Mouse (Mus musculus) stomach, embryonic 14.5 days (tissue): Measurements from ENCODE around the gene Kctd11. TPM values are rescaled to one million over a fixed set of nuclear protein-coding genes. Genes with fewer than 3 reads are reported as not detected.

Source experiments
- ATAC-seq: fragments of 200-750 bp; cut with Nextera tagmentation; 2 replicates; pipeline ENCODE4 v1.8.0; 2017; ENCODE audit warnings: low read depth, moderate TSS enrichment; ENCODE audit not compliant: insufficient number of reproducible peaks, insufficient read depth, low FRiP score
- H3K27ac ChIP-seq: fragments of 300-500 bp; sonication (generic); 2 replicates; pipeline ENCODE4 v1.5.1; 2014; ENCODE audit warnings: mild to moderate bottlenecking, low read length, moderate library complexity, mixed read lengths
- H3K27me3 ChIP-seq: fragments of 300-500 bp; sonication (generic); 2 replicates; pipeline ENCODE4 v1.6.1; 2014; ENCODE audit warnings: low read length, control low read depth, mixed read lengths; ENCODE audit not compliant: control insufficient read depth, insufficient read depth
- H3K36me3 ChIP-seq: fragments of 300-500 bp; sonication (generic); 2 replicates; pipeline ENCODE4 v1.6.1; 2014; ENCODE audit warnings: mild to moderate bottlenecking, control low read depth, low read length, moderate library complexity, mixed read lengths; ENCODE audit not compliant: control insufficient read depth, insufficient read depth
- H3K4me1 ChIP-seq: fragments of 300-500 bp; sonication (generic); 2 replicates; pipeline ENCODE4 v1.6.1; 2014; ENCODE audit warnings: low read length, control low read depth, mixed read lengths; ENCODE audit not compliant: control insufficient read depth, insufficient read depth
- H3K4me2 ChIP-seq: fragments of 300-500 bp; sonication (generic); replicated peaks from 2 replicates; pipeline ENCODE4 v1.6.1; 2014; ENCODE audit warnings: low read depth, low read length, control low read depth
- H3K4me3 ChIP-seq: fragments of 300-500 bp; sonication (generic); 2 replicates; pipeline ENCODE4 v1.5.1; 2014; ENCODE audit warnings: low read depth, low read length, control low read depth
- H3K9ac ChIP-seq: fragments of 300-500 bp; sonication (generic); replicated peaks from 2 replicates; pipeline ENCODE4 v1.6.1; 2014; ENCODE audit warnings: low read depth, mild to moderate bottlenecking, control low read depth, low read length, moderate library complexity, mixed read lengths
- H3K9me3 ChIP-seq: fragments of 300-500 bp; sonication (generic); 2 replicates; pipeline ENCODE4 v1.6.1; 2016; ENCODE audit warnings: low read depth, low read length, control low read depth; ENCODE audit not compliant: control insufficient read depth
- WGBS: fragments of 180-500 bp; shearing (Covaris S2); extraction: QIAGEN DNeasy Blood & Tissue Kit; methylation state at CpG from one replicate; pipeline ENCODE4 v1.1.7; 2014; 5-methylcytosine and 5-hydroxymethylcytosine counted together
- polyA plus RNA-seq: library from polyadenylated mRNA; unstranded; fragments of >200 nt; fragmentation: Nextera tagmentation; extraction: Ambion mirVana; gene quantifications from 2 replicates; pipeline ENCODE4 v1.2.1, GENCODE M21; 2014

Gene Kctd11
- polyA plus RNA-seq, 1 experiment from 2014 or later: 5.0 TPM

DNA sequence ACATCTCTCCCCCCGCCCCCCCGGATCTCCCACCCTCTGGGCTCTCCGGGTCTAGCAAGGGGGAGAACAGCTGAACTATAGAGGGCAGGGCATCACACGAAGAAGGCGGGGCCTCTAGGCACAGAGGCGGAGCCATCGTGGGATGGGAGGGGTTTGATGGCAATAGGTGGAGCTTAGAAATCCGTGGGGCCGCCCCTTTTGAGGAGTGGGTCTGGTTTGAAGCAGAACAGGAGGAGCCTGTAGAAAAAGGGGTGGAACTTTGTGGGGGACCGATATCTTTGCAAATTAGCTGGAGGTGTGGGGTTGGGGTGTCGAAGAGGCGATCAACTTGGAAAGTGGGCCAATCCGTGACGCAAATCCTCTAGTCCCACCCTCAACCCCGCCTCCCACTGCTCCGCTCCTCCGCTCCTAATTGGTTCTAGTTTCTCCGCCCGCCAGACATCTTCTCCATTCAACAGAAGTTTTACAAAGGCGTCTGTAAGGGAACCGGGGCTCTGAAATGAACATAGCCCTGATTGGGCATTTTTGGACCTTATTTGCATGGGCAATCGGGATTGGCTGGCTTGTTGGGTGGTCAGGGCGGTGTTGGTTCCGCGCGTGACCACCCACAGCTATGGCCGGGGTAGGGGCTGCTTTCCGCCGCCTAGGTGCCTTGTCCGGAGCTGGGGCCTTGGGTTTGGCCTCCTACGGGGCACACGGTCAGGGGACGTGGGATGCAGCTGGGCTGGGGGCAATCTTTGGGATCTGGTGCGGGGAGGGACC lies 43.1 kb downstream of the Kctd11 start, which contains the start of gene Tmem256:
Tmem256 (plus strand) TSS at position 563 of the 762 bp plus-strand sequence.
- H3K27me3 ChIP-seq: no peaks in the 10 kb centered on the region
- peak within 1 kb of the TSS; percentile 74 for H3K4me3 ChIP-seq
- H3K36me3 ChIP-seq: peaks cover 6% of the 10 kb centered on the region; the same call in 1 of the 2 replicates
- 0% methylated on average over 34 of the region's 34 CpGs for WGBS
- H3K4me2 ChIP-seq: peak within 1 kb of the TSS; percentile 64
- H3K27ac ChIP-seq: peak within 1 kb of the TSS; percentile 89
- peaks cover 28% of the 10 kb centered on the region for H3K4me1 ChIP-seq
- peak within 1 kb of the TSS; percentile 69 for H3K9ac ChIP-seq
- ATAC-seq: peak; percentile 90
- H3K9me3 ChIP-seq: no peaks in the 10 kb centered on the region

DNA sequence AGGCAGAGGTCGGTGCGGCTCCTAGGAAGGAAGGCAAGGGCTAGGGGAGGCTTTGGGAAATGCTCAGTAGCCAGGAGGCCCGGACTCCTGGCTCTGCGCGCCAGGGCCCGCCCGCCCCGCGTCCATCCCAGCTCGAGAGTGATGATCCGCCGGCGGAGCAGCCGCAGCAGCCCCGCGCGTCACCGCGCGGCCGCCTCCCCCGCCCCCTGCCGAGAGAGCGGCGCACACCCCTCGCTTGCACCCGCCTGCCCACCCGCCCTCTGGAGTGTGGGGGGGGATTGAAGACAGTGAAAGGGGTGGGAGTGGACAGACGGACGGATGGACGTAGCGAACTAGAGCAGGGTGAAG lies 43.6 kb downstream of the Kctd11 start, which contains the start of gene Nlgn2:
Nlgn2 (minus strand) TSS at position 181 of the 348 bp plus-strand sequence.
- Histone ChIP-seq H3K27ac (peak within 1 kb of the TSS; percentile 89), H3K9me3 (no peaks in the 10 kb centered on the region), H3K4me1 (peaks cover 28% of the 10 kb centered on the region), H3K4me2 (peak within 1 kb of the TSS; percentile 64), H3K36me3 (peaks cover 12% of the 10 kb centered on the region; the same call in 1 of the 2 replicates), H3K4me3 (peak within 1 kb of the TSS; percentile 74), H3K27me3 (no peaks in the 10 kb centered on the region), H3K9ac (peak within 1 kb of the TSS; percentile 69)
- peak; percentile 56; the same call in 1 of the 2 replicates for ATAC-seq
- 0% methylated on average over 11 of the region's 32 CpGs for WGBS

DNA sequence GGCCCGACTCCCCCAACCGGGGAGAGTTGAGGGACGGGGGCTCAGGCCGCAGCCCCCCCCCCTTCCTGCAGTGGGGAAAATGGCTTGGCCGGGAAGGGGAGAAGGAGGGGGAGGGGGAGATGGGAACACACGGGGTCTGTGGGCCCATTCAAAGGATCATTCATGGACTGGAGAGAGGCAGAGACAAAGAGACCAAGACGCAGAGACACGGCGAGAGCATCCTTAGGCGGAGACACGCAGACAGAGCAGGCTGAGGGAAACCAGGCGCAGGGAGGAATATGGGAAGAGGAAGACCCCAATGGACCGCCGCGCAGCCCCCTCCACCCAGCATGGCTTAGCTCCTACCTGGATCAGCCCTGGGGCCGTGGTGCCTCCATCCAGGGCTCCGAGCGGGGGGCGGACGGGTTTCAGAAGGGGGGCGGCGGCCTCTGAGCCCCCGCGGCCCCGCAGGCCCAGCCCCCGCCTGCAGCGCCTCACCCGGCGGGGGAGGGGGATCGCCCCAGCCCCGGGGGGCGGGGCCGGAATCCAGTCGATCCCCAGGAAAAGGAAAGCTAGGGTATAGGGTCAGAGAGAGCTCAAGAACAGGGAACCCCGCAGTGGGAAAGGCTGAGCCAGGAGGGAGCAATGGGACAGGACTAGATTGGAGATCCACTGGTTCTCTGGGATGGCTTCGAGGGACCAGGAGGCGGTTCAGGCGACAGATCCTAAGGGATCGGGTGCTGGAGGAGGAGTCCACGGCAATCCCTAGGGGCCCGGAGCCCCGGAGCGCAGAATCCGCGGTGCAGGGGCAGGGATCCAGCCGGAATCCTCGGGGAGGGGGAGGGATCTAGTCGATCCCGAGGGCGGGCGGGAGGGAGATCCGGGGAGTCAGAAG lies 44.3 kb downstream of the Kctd11 start:
- whole genome bisulfite sequencing: 1% methylated on average over 45 of the region's 52 CpGs
- peaks cover 28% of the 10 kb centered on the region for H3K4me1 ChIP-seq
- no peaks in the 10 kb centered on the region for H3K9me3 ChIP-seq
- H3K27ac ChIP-seq: peak overlapping the region; percentile 89
- H3K36me3 ChIP-seq: peaks cover 17% of the 10 kb centered on the region; the same call in 1 of the 2 replicates
- H3K27me3 ChIP-seq: no peaks in the 10 kb centered on the region
- 0 out of 2 replicates have a peak, but pooled peaks have one; percentile 1 for ATAC-seq
- peak overlapping the region; percentile 69 for H3K9ac ChIP-seq
- H3K4me2 ChIP-seq: peak overlapping the region; percentile 63
- peak overlapping the region; percentile 74 for H3K4me3 ChIP-seq

DNA sequence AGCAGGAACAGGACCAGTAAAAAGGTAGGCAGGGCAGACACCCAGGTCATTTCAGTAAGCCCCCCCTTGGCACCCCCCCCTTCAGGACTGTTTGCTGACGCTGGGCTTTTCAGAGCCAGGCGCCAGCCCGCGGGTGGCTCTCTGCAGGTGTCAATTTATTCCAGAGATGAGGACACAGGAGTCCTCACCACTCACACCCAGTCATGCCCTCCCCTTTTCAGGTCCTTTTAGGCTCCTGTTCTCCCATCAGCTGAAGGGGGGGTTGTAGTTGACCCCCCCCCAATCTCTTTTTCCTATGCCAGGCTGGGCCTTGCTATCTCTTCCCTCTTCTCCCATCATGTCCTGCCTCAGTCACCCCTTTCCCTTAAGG lies 45.3 kb downstream of the Kctd11 start:
- Histone ChIP-seq H3K27me3 (no peaks in the 10 kb centered on the region), H3K4me3 (peak overlapping the region; percentile 74), H3K9me3 (no peaks in the 10 kb centered on the region), H3K27ac (no peak overlapping the region), H3K4me2 (peak overlapping the region; percentile 63), H3K9ac (no peak overlapping the region), H3K4me1 (peaks cover 28% of the 10 kb centered on the region), H3K36me3 (peaks cover 17% of the 10 kb centered on the region; the same call in 1 of the 2 replicates)
- WGBS: 15% methylated on average over 4 of the region's 4 CpGs
- no peak for ATAC-seq

DNA sequence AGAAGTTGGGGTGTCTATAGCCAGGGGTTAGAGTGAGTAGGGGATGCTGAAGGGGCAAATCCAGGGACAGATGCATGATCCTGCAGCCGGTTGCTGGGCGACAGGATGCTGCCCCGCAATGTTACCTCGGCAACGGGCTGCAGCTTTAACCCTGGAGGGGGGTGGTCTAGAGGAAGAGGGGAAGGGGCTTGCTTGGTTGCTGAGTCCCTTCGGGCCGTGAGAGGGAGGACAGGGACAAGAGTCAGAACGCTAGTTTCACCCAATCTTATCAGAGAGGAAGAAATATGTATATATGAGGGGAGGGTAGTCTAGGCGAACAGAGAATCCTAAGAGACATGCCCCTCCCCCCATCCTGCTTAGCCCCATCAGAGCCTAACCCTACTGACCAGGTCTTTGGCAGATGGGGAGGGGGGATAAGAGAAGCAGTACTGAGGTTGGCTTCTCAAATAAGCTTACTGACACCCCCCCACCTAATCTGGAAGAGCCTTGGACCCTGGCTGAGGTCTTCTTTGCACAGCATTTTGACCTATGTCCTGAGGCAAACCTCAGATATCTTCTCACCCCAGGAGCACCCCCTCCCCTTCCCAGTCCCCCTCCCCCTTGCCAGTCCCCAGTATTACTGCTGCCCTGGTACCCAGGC lies 45.8 kb downstream of the Kctd11 start:
- no peak overlapping the region for H3K9ac ChIP-seq
- H3K27me3 ChIP-seq: no peaks in the 10 kb centered on the region
- no peak overlapping the region for H3K27ac ChIP-seq
- ATAC-seq: no peak
- 18% methylated on average over 9 of the region's 9 CpGs for WGBS
- H3K4me1 ChIP-seq: peaks cover 28% of the 10 kb centered on the region
- H3K36me3 ChIP-seq: peaks cover 17% of the 10 kb centered on the region; the same call in 1 of the 2 replicates
- H3K4me3 ChIP-seq: peak overlapping the region; percentile 74
- H3K4me2 ChIP-seq: peak overlapping the region; percentile 63
- H3K9me3 ChIP-seq: no peaks in the 10 kb centered on the region

DNA sequence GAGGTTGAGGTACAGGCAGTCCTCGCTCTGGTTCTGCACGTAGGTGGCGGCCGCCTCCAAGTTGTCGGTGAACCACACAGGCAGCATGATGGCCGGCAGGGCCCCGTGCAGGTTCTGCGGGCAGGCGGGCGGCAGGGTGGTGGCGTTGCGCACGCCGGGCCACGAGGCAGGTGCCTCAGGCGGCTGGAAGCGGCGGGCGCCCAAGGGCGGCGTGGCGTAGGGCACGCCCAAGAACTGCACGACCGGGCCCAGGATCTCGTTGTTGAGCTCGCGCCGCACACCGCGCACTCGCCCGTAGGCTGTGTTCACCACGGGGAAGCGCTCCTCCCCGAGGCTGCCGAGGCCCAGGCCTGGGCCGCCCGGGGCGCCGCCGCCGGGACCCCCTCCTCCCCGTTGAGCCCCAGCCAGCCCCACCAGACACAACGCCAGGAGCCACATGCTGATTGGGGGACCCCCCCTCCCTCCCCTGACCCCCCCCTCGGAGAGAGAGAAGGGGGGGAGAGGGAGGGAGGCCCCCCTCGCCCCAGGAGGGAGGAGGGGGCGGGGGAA lies 47.1 kb downstream of the Kctd11 start:
- peak overlapping the region; percentile 31 for H3K9ac ChIP-seq
- ATAC-seq: no peak
- 7% methylated on average over 42 of the region's 48 CpGs for WGBS
- H3K36me3 ChIP-seq: peaks cover 20% of the 10 kb centered on the region; the same call in 1 of the 2 replicates
- no peaks in the 10 kb centered on the region for H3K9me3 ChIP-seq
- peaks cover 28% of the 10 kb centered on the region for H3K4me1 ChIP-seq
- H3K4me3 ChIP-seq: peak overlapping the region; percentile 33
- peak overlapping the region; percentile 63 for H3K4me2 ChIP-seq
- no peaks in the 10 kb centered on the region for H3K27me3 ChIP-seq
- H3K27ac ChIP-seq: no peak overlapping the region

DNA sequence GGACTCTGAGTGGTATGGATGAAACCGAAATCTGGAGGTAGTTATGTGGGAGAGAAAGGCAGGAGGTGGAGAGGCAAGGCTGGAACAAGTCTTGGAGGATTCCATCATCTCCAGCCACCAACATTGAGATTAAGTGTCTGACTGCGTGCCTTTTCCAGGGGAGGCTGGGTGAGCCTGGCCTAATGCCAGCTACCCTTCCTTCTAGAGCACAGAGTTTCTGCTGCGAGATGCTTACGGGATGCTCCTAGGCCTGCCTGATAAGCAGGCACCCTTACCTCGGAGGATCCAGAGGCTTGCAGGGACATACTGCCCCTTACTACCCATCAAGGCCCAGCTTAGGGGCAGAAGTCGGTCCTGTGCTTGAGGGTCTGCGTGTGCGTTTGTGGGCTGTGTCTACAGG lies 47.7 kb downstream of the Kctd11 start:
- no peak overlapping the region for H3K27ac ChIP-seq
- no peak for ATAC-seq
- peak overlapping the region; percentile 33 for H3K4me3 ChIP-seq
- 65% methylated on average over 8 of the region's 8 CpGs for WGBS
- peaks cover 23% of the 10 kb centered on the region; the same call in 1 of the 2 replicates for H3K36me3 ChIP-seq
- H3K9ac ChIP-seq: peak overlapping the region; percentile 31
- peak overlapping the region; percentile 63 for H3K4me2 ChIP-seq
- peaks cover 28% of the 10 kb centered on the region for H3K4me1 ChIP-seq
- no peaks in the 10 kb centered on the region for H3K9me3 ChIP-seq
- H3K27me3 ChIP-seq: no peaks in the 10 kb centered on the region

DNA sequence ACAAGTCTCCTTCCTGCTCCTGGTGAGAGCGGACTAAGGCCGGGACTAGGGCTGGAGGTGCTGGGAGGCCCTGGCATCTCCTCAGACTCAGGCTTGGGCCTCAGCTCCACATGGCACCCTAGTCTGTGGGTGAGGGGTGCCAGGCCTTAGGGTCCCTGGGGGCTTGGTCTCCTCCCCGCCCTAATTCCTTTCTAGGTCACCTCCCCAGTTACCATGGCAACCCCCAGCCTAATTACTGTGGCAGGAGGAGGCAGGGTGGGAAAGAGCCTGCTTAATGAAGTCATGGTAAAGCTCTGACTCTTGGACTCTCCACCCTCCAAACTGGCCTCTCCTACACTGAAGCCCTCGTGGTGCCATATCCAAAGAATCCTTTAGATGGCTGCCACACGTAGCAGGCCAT lies 52.4 kb downstream of the Kctd11 start:
- no peak overlapping the region for H3K4me3 ChIP-seq
- no peak overlapping the region for H3K27ac ChIP-seq
- no peak overlapping the region for H3K9ac ChIP-seq
- H3K36me3 ChIP-seq: peaks cover 57% of the 10 kb centered on the region
- H3K9me3 ChIP-seq: no peaks in the 10 kb centered on the region
- no peak; the same call in 1 of the 2 replicates for ATAC-seq
- 73% methylated on average over 5 of the region's 5 CpGs for WGBS
- no peaks in the 10 kb centered on the region for H3K27me3 ChIP-seq
- no peak overlapping the region for H3K4me2 ChIP-seq
- peaks cover 3% of the 10 kb centered on the region for H3K4me1 ChIP-seq
